Mouse (Mus musculus) lung, adult 10 weeks (tissue): ENCODE data around the gene Ube2a. TPM values are rescaled to one million over a fixed set of nuclear protein-coding genes. Genes with fewer than 3 reads are reported as not detected.

Source experiments
- polyA plus RNA-seq: library from polyadenylated mRNA; stranded (reverse); fragments of 350-450 nt; fragmentation: Illumina TruSeq; extraction: RNeasy Lipid Tissue Mini Kit (QIAGEN cat#74804); gene quantifications from one replicate; pipeline ENCODE4 v1.2.3, GENCODE M21; 2014; ENCODE audit warnings: low read depth, low replicate concordance; ENCODE audit not compliant: insufficient read depth

The Ube2a gene
- 46.0 TPM for polyA plus RNA-seq

DNA sequence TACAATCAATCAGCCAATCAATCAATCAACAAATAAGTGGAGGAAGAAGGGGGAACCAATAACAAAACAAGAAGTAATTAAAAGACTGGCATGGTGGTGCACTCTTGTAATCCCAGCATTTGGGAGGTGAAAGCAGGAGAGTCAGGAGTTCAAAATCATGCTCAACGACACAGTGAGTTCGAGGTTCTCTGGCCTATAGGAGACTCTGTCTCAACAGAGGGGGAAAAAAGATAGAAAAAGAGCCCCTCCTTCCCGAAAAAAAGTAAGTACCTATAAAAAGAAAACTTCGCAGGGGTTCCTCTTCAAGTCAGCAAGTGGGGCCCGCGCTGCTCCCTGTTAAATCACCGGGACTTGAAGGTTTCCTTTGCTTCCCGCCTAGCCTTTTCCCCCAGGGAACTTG is at the start of gene Ube2a, which contains the start of gene C330007P06Rik:
TSS of gene Ube2a (plus strand) at position 136 of the 400 bp plus-strand sequence.
TSS of gene C330007P06Rik (minus strand) at position 347 of the 400 bp plus-strand sequence.

DNA sequence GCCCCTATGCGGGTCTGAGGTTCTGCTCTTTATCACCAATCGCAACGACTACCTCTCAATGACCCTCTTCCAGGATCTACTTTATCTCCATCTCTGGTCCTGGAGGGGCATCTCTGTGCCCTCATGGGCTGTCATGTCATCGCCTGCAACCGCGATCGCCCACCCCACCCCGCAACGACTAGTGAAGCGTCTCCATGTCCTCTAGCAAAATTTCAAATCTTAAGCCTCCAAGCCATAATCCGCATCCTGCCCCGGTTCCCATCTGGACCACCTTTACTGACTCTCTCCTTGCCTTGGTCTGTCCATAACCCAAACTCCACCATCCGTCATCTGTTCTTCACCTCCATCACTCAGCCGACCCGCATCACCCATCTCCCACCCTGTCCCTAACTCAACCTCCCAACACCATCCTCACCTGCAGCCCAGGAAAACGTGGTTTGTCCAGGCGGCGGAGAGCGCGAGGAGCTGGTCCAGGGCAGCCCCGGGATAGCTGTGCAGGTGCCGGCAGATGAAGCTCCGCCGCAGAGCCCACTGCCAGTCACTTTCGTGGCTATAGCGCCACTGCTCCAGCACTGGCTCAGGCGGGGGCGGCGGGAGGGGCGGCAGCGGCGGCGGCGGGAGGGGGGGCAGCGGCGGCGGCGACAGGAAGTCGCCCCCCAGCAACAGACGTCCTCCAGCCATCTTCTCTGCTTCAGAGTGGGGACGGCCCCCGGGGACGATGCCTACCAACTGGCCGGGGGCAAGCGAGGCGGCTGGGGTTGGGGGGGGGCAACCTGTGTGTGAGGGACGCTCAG is 28.8 kb downstream of the Ube2a start, which contains the start of gene Nkrf:
TSS of gene Nkrf (minus strand) at position 579 of the 794 bp plus-strand sequence.

Other genes with a start within 250 kb of the Ube2a start
- 0.91 TPM for gene Akap17b, start 228.5 kb upstream of the Ube2a start, polyA plus RNA-seq
- gene Slc25a43, start 130.2 kb upstream of the Ube2a start, polyA plus RNA-seq: 0.58 TPM
- 315 TPM for gene Slc25a5, start 78.2 kb upstream of the Ube2a start, polyA plus RNA-seq
- gene C330007P06Rik, start 211 bp downstream of the Ube2a start, polyA plus RNA-seq: 23.1 TPM
- 2.6 TPM for gene Nkrf, start 29.0 kb downstream of the Ube2a start, polyA plus RNA-seq
- gene Sept6, start 117.9 kb downstream of the Ube2a start, polyA plus RNA-seq: 6.1 TPM
- gene Sowahd, start 174.9 kb downstream of the Ube2a start, polyA plus RNA-seq: not detected
- gene Rpl39, start 211.5 kb downstream of the Ube2a start, polyA plus RNA-seq: 792 TPM
- gene Upf3b, start 236.4 kb downstream of the Ube2a start, polyA plus RNA-seq: 10.3 TPM